14 mouse cellular contexts compared by ENCODE assay signal in genomic region chr6:54507808-54508207, GRCm38 (mm10). TPM values are rescaled to one million over a fixed set of nuclear protein-coding genes. Genes with fewer than 3 reads are reported as not detected.
DNase-seq lines count a peak whose midpoint lies in the region; ATAC-seq and TF ChIP-seq lines count a peak whose summit lies in the region.
"Had no signal": no experiment of that assay in that cellular context is flagged by ENCODE, and none has a peak within 500 bp of the region (broad histone marks: within the 10 kb centered on the region; RNA-seq: fewer than 3 reads in every experiment).

No protein-coding gene starts in this region.

- no peak overlapping the region for H3K4me2 ChIP-seq in kidney, embryonic 15.5 days
- H3K4me2 ChIP-seq in forebrain, embryonic 12.5 days: no peak overlapping the region
- H3K4me2 ChIP-seq in hindbrain, embryonic 15.5 days: no peak overlapping the region
- no peak overlapping the region for H3K4me2 ChIP-seq in midbrain, postnatal 0 days (ENCODE audit: low read depth, low read length, poor library complexity, severe bottlenecking)
- H3K4me2 ChIP-seq: embryonic facial prominence, embryonic 15.5 days had no signal

- no peaks in the 10 kb centered on the region for H3K36me3 ChIP-seq in kidney, embryonic 15.5 days
- peaks cover 48% of the 10 kb centered on the region for H3K36me3 ChIP-seq in forebrain, embryonic 12.5 days (replicated peaks)
- peaks cover 10% of the 10 kb centered on the region; the same call in 1 of the 2 replicates for H3K36me3 ChIP-seq in hindbrain, embryonic 15.5 days
- peaks cover 15% of the 10 kb centered on the region; the same call in 1 of the 2 replicates for H3K36me3 ChIP-seq in midbrain, postnatal 0 days (ENCODE audit: insufficient read depth, low read length)
- H3K36me3 ChIP-seq: embryonic facial prominence, embryonic 15.5 days had no signal

- intact Hi-C loops in left cerebral cortex, postnatal 4 days (cut with DNase I): loop anchor here (2.0 kb wide), 1 partner anchor 117 kb away; no protein-coding TSS in a partner anchor

- no peaks in the 10 kb centered on the region for H3K27me3 ChIP-seq in kidney, embryonic 15.5 days
- H3K27me3 ChIP-seq in forebrain, embryonic 12.5 days: no peaks in the 10 kb centered on the region
- no peaks in the 10 kb centered on the region for H3K27me3 ChIP-seq in hindbrain, embryonic 15.5 days
- H3K27me3 ChIP-seq in midbrain, postnatal 0 days (ENCODE audit: insufficient read depth, low read length): no peaks in the 10 kb centered on the region
- H3K27me3 ChIP-seq: CH12.LX; embryonic facial prominence, embryonic 15.5 days had no signal

- peak overlapping the region; percentile 23; the same call in 1 of the 2 replicates for H3K27ac ChIP-seq in kidney, embryonic 15.5 days
- peak overlapping the region; percentile 85 for H3K27ac ChIP-seq in forebrain, embryonic 12.5 days
- H3K27ac ChIP-seq in hindbrain, embryonic 15.5 days (replicated peaks): peak overlapping the region; percentile 83
- H3K27ac ChIP-seq in midbrain, postnatal 0 days (ENCODE audit: low read depth, low read length): peak overlapping the region; percentile 55
- H3K27ac ChIP-seq: embryonic facial prominence, embryonic 15.5 days had no signal

- no peaks in the 10 kb centered on the region for H3K9me3 ChIP-seq in kidney, embryonic 15.5 days (replicated peaks)
- H3K9me3 ChIP-seq in forebrain, embryonic 12.5 days: no peaks in the 10 kb centered on the region
- no peaks in the 10 kb centered on the region for H3K9me3 ChIP-seq in hindbrain, embryonic 15.5 days
- no peaks in the 10 kb centered on the region for H3K9me3 ChIP-seq in midbrain, postnatal 0 days (ENCODE audit: low read length)
- H3K9me3 ChIP-seq: embryonic facial prominence, embryonic 15.5 days had no signal

- H3K4me3 ChIP-seq in kidney, embryonic 15.5 days (replicated peaks): no peak overlapping the region
- no peak overlapping the region for H3K4me3 ChIP-seq in forebrain, embryonic 12.5 days (replicated peaks)
- H3K4me3 ChIP-seq in hindbrain, embryonic 15.5 days: no peak overlapping the region
- no peak overlapping the region for H3K4me3 ChIP-seq in midbrain, postnatal 0 days (ENCODE audit: low read depth, low read length)
- H3K4me3 ChIP-seq: embryonic facial prominence, embryonic 15.5 days; myocyte had no signal

- peak; percentile 62 for ATAC-seq in kidney, embryonic 15.5 days (replicated peaks; ENCODE audit: low FRiP score)
- ATAC-seq in forebrain, embryonic 12.5 days (ENCODE audit: low FRiP score): peak; percentile 56
- ATAC-seq in hindbrain, embryonic 15.5 days (ENCODE audit: low FRiP score, low read depth): 0 out of 2 replicates have a peak, but pooled peaks have one; percentile 4
- ATAC-seq in midbrain, postnatal 0 days (ENCODE audit: low FRiP score): peak; percentile 24; the same call in 1 of the 2 replicates

- DNase-seq in kidney, adult 18-20 months: no peak
- DNase-seq in midbrain, postnatal 0 days (ENCODE audit: low spot score): no peak
- DNase-seq in layer of hippocampus, adult 11-12 months (ENCODE audit: low spot score): no peak
- DNase-seq in left cerebral cortex, postnatal 4 days: no peak
- DNase-seq: adrenal gland, postnatal 25 days; cerebellum, adult 8-10 months; gastrocnemius, postnatal 36 days; lung, adult 2 months had no signal

- H3K9ac ChIP-seq in kidney, embryonic 15.5 days: no peak overlapping the region
- no peak overlapping the region for H3K9ac ChIP-seq in forebrain, embryonic 12.5 days
- 0 out of 2 replicates have a peak overlapping the region, but pooled peaks have one; percentile 11 for H3K9ac ChIP-seq in hindbrain, embryonic 15.5 days
- H3K9ac ChIP-seq in midbrain, postnatal 0 days (replicated peaks; ENCODE audit: low read length, poor library complexity, severe bottlenecking): 0 out of 2 replicates have a peak overlapping the region, but pooled peaks have one; percentile 19
- H3K9ac ChIP-seq: embryonic facial prominence, embryonic 15.5 days had no signal

- no peak for TF ChIP-seq CTCF in midbrain, postnatal 0 days (IDR thresholded peaks at IDR 0.05)

- peaks cover 17% of the 10 kb centered on the region for H3K4me1 ChIP-seq in kidney, embryonic 15.5 days
- peaks cover 25% of the 10 kb centered on the region for H3K4me1 ChIP-seq in forebrain, embryonic 12.5 days
- H3K4me1 ChIP-seq in hindbrain, embryonic 15.5 days (replicated peaks): peaks cover 25% of the 10 kb centered on the region
- 0 out of 2 replicates have a peak, but pooled peaks cover 3% of the 10 kb centered on the region for H3K4me1 ChIP-seq in midbrain, postnatal 0 days (ENCODE audit: insufficient read depth, low read length)

- 49% methylated on average over 5 of the region's 5 CpGs for WGBS in kidney, embryonic 15.5 days
- WGBS in forebrain, embryonic 12.5 days: 47% methylated on average over 5 of the region's 5 CpGs
- 61% methylated on average over 5 of the region's 5 CpGs for WGBS in hindbrain, embryonic 15.5 days
- 56% methylated on average over 5 of the region's 5 CpGs for WGBS in midbrain, postnatal 0 days

RNA-seq across cellular contexts. Expression of gene Scrn1, which starts 58.5 kb away (rescaled TPM):
- 6.2 and 8.6 TPM in 2 replicates for polyA plus RNA-seq in kidney, embryonic 15.5 days (2015; fragmentation: Nextera tagmentation; extraction: Ambion mirVana)
- polyA plus RNA-seq in forebrain, embryonic 12.5 days (2016; fragmentation: Nextera tagmentation; extraction: Ambion mirVana): 119 and 157 TPM in 2 replicates
- polyA plus RNA-seq in hindbrain, embryonic 15.5 days (2015; fragmentation: Nextera tagmentation; extraction: Ambion mirVana): 100 and 106 TPM in 2 replicates
- total RNA-seq in midbrain, postnatal 0 days (2014; rRNA removed): 127 and 136 TPM in 2 replicates
- polyA plus RNA-seq in midbrain, postnatal 0 days (2015; fragmentation: Nextera tagmentation; extraction: Ambion mirVana): 96.8 and 113 TPM in 2 replicates
- total RNA-seq in left cerebral cortex, postnatal 4 days (2021): 100 to 1,000 TPM; 180 to 182 TPM
- total RNA-seq: CH12.LX had no signal

Comparison
In these comparisons a context has a peak if more than half of its experiments do, and no peak if none do; other contexts are left out.
1. ATAC-seq: peak in every context shown above with its lines; median percentile 62 in kidney, embryonic 15.5 days; 56 in forebrain, embryonic 12.5 days; 24 in midbrain, postnatal 0 days; 4 in hindbrain, embryonic 15.5 days.
2. H3K27ac ChIP-seq: peak in every context shown above with its lines; median percentile 85 in forebrain, embryonic 12.5 days; 83 in hindbrain, embryonic 15.5 days; 55 in midbrain, postnatal 0 days; 23 in kidney, embryonic 15.5 days.
3. H3K9ac ChIP-seq: peak in hindbrain, embryonic 15.5 days (single experiment) and midbrain, postnatal 0 days (single experiment); none in kidney, embryonic 15.5 days (single experiment) and forebrain, embryonic 12.5 days (single experiment).
4. RNA of gene Scrn1, which starts 58.5 kb away (polyA plus RNA-seq): 119 to 157 TPM in forebrain, embryonic 12.5 days, 96.8 to 113 TPM in midbrain, postnatal 0 days and 100 to 106 TPM in hindbrain, embryonic 15.5 days; 6.2 to 8.6 TPM in kidney, embryonic 15.5 days; every median in the first group is over 10 times any median in the second.